Mouse (Mus musculus) megakaryocyte progenitor cell, adult 5-6 weeks (primary cell): ENCODE data around the gene Rbm42. TPM values are rescaled to one million over a fixed set of nuclear protein-coding genes. Genes with fewer than 3 reads are reported as not detected.

ENCODE experiments used
- ATAC-seq: replicated peaks from 2 replicates; pipeline ENCODE4 v1.8.0; 2016; ENCODE audit warnings: mild to moderate bottlenecking, moderate TSS enrichment, inconsistent platforms; ENCODE audit not compliant: poor library complexity
- total RNA-seq, 2 experiments: library from RNA; stranded (forward) in 1 of 2; stranded (reverse) in 1 of 2; fragments of 157-497, 149-512 nt in 1 of 2; fragments of 200-1000 nt in 1 of 2; gene quantifications; 2 replicates each; pipeline versions ENCODE4 v1.2.3 to v1.2.4; 2015 to 2017

The Rbm42 gene
- total RNA-seq, 2 experiments from 2014 or later, result 39.9 to 43.9 TPM

GRCm38 (mm10) chr7:30619202-30619601, 30.9 kb downstream of the Rbm42 start:
- peak; percentile 69 for ATAC-seq

DNA sequence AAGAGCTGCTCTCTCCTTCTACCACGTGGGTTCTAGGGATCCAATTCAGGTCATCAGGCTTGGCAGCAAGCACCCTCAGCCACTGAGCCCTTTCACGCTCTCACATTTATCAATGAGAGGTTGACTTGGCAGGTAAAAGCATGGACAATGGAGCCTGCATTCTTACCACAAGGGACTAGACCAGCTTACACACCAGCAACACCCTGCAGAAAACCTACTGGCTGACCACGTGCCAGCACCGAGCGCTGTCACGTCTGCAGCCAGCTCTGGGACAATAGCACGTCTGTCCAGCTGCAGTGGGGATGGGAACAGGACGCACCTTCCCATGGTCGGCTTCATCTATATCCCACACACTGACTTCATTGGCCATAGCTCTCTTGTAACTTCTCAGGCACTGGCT, 31.5 kb downstream of the Rbm42 start:
- no peak for ATAC-seq

DNA sequence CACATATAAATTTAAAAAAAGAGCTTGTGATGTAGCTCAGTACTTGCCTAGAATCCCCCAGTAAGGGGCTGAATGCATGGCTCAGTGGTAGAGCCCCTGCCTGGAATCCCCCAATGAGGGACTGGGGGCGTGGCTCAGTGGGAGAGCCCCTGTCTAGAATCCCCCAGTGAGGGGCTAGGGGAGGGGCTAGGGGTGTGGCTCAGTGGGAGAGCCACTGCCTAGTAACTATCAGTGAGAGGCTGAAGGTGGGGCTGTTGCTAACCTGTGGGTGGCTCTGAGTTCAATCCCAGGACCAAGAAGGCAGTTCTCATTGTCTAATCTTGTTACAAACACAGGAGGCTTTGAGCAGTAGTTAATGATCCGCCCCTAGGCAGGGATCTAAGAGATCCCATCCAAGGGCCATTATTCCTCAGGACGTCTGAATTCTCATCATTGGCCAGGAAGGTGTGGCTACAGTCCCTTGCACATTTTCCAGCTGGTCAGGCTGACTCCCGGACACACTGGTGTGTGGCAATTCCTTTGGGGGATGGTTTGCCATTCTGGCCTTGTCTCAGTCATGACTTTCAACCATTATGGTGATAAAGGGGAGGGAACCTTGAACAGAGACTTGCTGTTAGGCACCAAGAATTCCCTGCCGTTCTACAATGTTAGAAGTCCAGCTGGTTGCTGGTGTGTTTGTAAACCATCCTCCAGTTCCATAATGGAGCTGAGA, 34.9 kb downstream of the Rbm42 start:
- ATAC-seq, result no peak

DNA sequence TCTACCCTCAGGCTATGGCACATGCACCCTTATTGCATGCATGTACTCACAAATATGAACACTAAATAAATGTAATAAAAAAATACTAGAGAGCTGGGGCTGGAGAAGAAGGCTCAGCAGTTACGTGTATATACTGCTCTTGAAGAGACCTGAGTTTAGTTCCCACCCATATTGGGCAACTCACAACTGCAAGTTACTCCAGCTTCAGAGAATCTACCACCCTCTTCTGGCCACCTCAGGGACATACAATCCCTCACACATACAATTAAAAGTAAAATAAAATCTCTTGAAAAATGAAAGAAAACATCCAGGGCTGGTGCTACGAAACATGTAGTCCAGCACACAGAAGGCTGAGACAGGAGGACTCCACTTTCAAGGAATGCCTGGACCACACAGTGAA, 35.7 kb downstream of the Rbm42 start:
- peak; percentile 84 for ATAC-seq

DNA sequence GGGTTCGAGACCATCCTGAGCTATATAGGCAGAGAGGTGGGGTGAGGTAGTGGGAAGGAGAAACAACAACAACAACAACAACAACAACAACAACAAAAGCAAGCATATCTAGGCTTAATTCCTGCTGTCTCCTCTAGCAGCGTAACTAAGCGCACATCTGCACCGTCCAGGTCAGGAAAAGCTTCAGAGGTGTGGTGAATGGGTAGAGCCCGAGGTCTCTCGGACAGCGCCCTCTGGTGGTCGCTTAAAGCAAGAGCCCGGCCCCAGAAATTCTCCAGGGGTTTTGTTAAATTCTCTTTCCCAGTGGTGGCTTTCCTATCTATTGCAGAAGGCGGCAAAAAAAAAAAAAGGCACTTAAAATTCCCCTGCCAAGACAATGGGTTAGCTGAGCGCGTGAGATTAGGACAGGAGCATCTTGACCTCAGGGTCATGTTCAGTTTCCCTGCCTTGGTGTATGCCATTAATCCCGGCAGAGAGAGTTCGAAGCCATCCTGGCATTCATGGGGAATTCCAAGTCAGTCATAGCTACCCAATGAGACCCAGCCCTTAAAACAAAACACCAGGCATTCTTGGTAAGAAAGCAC, 36.5 kb downstream of the Rbm42 start:
- ATAC-seq, result peak; percentile 74

DNA sequence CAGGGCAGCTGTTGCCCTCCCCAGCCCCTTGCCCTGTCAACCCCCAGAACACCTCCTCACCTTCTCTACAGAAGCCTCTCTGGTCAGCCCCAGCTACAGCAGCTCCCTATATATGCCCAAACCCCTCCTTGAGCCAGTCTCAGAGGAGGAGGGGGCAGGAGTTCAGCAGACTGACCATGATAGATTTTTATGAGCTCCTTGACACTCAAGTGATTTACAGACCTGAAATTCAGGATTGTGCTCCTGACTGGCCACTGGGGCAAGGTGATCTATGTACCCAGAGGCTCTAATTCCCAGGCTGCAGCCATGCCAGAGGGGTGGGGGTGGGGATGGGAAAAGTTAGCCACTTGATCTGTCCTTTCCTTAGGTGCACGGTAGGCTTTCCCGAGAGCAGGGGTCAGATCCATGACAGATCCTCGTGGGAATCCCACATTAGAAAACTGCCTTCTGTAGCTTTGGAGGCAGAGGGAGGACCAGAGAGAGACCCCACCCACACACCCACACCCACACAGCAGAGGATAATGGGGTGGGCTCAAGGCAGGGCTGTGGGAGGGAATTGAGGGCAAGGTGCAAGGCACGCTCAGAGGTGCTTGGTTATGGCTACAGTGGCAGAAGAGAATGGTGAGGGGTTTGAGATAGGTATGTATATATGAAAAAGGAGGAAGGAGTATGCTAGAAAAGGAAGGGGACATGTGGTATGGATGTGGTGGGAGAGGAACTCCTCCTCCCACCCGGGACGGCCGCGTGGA, 37.3 kb downstream of the Rbm42 start, which contains the start of gene Upk1a:
Upk1a (minus strand) TSS at position 194 of the 749 bp plus-strand sequence.
- ATAC-seq, result no peak

GRCm38 (mm10) chr7:30610043-30610442, 40.1 kb downstream of the Rbm42 start:
- ATAC-seq, result no peak

- ATAC-seq, result no peak
Measured at GRCm38 (mm10) chr7:30608476-30608875, 41.6 kb downstream of the Rbm42 start.

- peak; percentile 93 for ATAC-seq
Measured at GRCm38 (mm10) chr7:30607706-30608309, 42.3 kb downstream of the Rbm42 start.

DNA sequence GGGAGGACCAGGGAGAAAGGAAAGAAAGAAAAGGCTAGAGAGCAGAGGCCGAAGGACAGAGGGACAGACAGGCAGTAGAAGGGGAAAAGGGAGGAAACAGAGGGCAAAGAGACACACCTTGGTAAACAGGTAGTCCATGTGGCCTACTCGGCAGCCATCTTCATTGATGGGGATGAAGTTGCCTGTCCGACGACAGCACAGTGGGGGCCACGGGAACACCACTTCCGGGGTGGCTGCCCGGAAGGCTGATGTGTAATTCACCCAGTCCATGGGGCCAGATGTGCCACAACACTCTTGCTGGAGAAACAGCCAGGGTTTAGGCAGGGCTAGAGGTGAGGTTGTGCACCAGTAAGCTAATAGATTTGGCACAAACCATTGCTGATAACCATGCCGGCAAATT, 45.2 kb downstream of the Rbm42 start:
- no peak for ATAC-seq

DNA sequence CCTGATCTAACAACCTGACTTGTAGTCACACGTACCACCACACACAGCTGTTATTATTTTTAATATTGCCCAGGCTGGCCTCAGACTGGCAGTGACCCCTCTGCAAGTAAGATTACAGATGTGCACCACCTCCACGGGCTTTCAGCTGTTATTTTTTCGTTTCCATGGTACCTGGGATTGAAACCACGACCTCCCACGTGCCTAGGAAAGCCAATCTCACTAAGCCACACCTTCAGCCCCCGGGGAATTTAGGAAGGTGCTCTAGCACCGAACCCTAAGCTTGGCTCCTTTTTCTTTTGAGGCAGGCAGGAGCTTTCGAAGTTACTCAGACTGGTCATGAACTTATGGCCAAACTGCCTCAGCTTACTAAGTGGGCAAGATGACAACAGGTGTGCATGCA, 45.7 kb downstream of the Rbm42 start:
- ATAC-seq, result no peak

GRCm38 (mm10) chr7:30602583-30602982, 47.5 kb downstream of the Rbm42 start:
- no peak for ATAC-seq

- ATAC-seq, result no peak
Measured at GRCm38 (mm10) chr7:30600651-30601050, 49.5 kb downstream of the Rbm42 start.

GRCm38 (mm10) chr7:30599933-30600353, 50.2 kb downstream of the Rbm42 start:
- peak; percentile 99 for ATAC-seq

DNA sequence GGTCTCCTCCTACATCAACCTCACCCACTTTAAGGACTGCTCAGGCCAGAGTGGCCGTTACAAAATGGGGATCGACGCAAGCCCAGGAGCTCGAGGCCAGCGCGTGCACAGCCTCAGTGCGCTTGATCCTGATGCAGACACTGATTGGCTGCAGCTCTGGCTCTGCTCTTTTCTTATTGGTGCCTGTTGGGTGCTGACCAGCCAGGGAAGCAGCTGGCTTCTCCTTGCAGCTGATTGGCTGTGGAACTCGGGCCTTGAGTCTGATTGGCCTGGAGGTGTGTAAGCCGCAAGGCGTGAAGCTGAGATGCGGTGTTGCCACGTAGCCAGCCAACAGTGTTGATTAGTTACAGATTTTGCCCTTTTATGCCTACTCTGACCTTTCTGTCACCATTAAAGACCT, 51.3 kb downstream of the Rbm42 start, which contains the start of gene Zbtb32:
Zbtb32 (minus strand) TSS at position 124 of the 400 bp plus-strand sequence.
- no peak for ATAC-seq

DNA sequence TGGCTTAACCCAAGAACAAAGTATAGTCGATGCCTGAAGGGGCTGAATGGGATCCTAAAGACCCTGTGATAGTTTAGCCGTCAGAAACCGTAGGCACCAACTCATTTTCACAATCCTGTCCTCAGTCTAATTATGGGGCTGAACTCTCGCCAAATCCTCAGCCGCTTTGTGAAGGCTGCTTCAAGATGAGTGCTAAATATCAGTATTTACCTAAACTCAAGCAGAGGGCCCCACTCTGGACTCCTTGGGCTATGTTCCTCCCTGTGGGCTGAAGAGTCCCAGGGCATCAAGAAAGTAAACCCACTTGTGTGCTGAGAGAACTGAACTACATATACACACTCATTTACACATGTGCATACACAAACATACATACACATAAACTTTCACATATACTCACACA, 53.3 kb downstream of the Rbm42 start:
- no peak for ATAC-seq

- no peak for ATAC-seq
Measured at GRCm38 (mm10) chr7:30596093-30596492, 54.0 kb downstream of the Rbm42 start.

GRCm38 (mm10) chr7:30594510-30595024, 55.5 kb downstream of the Rbm42 start:
- ATAC-seq, result no peak

DNA sequence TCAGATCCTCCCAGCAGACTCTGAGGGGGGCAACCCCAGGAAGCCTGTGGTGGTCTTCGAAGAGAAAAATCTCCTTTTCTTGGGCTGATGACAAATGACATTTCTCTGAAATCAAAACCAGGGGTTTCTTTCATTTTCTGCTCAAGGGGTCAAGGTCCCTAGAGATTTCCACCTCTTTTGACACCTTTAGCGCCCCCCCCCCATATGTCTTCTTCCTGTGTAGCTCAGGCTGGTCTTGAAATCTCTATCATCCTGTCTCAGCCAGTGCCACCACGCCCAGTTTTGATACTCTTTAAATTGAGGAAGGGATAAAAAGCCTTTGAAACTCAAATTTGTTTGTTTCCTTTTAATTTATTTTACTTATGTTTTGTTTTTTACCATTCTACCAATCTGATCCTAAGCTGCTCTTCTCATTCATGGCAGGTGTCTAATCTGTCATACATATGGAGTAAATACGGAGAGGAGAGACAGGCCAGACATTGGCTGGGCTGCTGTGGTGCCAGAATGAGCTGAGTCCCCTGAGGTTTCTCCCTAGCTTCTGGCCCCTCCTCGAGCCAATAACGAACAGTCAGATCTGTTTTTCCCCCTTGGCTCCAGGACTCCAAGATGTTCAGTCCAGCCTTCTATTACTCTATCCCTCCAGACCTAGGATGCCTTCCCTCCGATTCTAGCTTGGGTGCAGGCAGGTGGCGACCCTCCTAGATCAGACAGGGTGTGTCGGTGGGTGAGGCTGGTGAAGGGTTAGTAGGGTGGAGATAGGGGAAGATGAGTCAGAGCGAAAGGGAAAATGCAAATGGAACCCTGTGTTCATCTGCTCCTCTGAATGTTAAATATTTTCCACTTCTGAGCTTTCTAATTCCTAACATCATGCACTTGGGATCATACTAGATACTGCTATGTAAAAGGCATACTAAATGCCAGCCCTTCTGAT, 56.3 kb downstream of the Rbm42 start:
- no peak for ATAC-seq

GRCm38 (mm10) chr7:30592772-30593423, 57.2 kb downstream of the Rbm42 start:
- ATAC-seq, result no peak
